Mouse (Mus musculus): ENCODE measurements around the gene Elp1.

- TF ChIP-seq CTCF (IDR thresholded peaks at IDR 0.05; ENCODE audit: low read depth) (no peak), EP300 (IDR thresholded peaks at IDR 0.05; ENCODE audit: low read depth) (no peak)
Measured at GRCm38 (mm10) chr4:56831998-56832397, 29.9 kb upstream of the Elp1 start.
